Mouse (Mus musculus) layer of hippocampus, postnatal 25 days (tissue): ENCODE measurements around the gene Gmds. TPM values are rescaled to one million over a fixed set of nuclear protein-coding genes. Genes with fewer than 3 reads are reported as not detected.
A peak's percentile ranks its signal among the peaks of the same experiment; 100 is the strongest.

Experiments
- DNase-seq, 2 experiments: peaks; one replicate each; pipeline ENCODE4 v3.0.0; 2022; ENCODE audit warnings: mixed read lengths in 2 of 2, low spot score in 1 of 2; ENCODE audit errors: extremely low spot score in 1 of 2
- total RNA-seq, 2 experiments: library from RNA; stranded (reverse); gene quantifications; 2 replicates each; pipeline ENCODE4 v1.2.3; 2021

The Gmds gene
- total RNA-seq: 10 to 100 TPM; 12.7 to 16.5 TPM

GRCm38 (mm10) chr13:32338513-32339365, at the start of gene Gmds:
Gene Gmds, minus strand, starts transcription at chr13:32338740.
- DNase-seq: peak; percentile 79 to 82

DNA sequence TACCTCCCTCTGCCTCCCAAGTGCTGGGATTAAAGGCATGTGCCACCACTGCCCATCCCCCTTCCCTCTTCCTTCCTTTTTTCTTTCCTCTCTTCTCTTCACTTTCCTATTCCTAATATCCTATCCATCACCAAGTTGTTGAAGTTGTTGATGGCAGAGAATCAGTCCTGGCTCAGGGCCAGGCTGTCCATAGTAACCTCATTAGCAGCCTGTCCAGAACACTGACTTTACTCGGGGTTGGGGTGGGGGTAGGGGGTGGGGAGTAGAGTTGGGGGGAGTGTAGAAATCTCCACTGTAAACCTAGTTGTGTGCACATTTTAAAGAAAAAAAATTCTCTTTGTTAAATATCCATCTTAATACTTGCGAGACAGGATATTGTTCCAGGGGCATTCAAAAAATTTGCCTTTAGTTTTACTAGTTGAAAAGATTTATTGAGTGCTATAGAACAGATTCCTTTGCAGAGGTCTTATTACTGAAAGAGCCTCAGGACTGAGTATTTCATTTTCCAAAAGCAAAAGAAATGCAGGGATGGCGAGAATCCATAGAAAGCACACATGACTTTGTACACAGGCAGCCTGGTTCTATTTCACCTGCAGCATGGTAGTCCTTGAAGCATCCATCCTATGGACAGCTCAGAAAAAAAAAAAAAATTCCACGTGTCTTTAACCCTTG, 47.0 kb upstream of the Gmds start:
- no peak for DNase-seq

- no peak for DNase-seq
Measured at GRCm38 (mm10) chr13:32382227-32383010, 43.9 kb upstream of the Gmds start.

- DNase-seq: no peak
Measured at GRCm38 (mm10) chr13:32378634-32379033, 40.1 kb upstream of the Gmds start.

GRCm38 (mm10) chr13:32372531-32372883, 34.0 kb upstream of the Gmds start:
- no peak for DNase-seq

DNA sequence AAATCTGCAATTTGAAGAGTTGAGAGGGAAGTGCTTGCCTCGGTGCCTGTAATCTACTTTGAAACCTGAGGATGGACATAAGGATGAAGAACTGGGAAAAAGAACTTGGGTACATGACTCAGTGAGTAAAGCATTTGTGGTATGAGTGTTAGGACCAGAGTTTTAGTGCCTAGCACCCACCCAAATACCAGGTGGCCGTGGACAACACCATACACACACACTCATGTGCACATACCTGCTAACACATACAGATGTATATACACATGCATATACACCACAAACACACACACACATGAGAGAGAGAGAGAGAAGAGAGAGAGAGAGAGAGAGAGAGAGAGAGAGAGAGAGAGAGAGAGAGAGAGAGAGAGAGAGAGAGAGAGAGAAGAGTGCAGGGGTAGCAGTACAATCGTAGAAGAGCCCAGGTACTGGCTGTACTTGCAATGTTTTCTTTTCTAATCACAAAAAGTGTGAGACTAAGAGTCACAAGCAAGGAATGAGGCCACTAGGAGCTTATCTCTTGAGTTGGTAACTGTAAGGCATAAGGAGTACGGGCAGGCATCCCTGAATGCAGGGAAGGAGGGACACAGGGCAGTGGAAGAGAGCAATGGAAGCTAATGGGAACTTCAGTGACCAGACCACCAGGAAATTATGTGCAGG, 33.5 kb upstream of the Gmds start:
- DNase-seq: no peak

DNA sequence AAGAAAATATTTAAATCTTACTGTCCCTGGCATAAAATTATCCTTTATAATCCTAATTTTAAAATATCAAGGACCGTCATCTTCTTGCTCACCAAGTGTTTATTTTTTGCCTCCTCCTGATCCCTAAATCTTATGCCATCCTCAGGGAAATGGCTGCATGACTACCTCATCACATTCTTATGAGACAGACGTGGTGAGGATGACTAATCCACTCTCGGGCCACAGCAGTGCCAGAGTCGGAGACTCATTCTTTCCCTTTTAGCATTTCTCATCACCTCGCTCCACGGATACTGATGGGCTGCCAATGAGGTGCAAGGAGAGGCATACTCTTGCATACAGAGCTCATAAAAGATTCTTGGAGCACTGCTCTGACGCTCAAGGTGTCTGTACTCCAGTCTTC, 32.2 kb upstream of the Gmds start:
- no peak for DNase-seq

- no peak for DNase-seq
Measured at GRCm38 (mm10) chr13:32370135-32370534, 31.6 kb upstream of the Gmds start.

- no peak for DNase-seq
Measured at GRCm38 (mm10) chr13:32337735-32338512, 616 bp downstream of the Gmds start.

- DNase-seq: no peak
Measured at GRCm38 (mm10) chr13:32318309-32318708, 20.2 kb downstream of the Gmds start.

DNA sequence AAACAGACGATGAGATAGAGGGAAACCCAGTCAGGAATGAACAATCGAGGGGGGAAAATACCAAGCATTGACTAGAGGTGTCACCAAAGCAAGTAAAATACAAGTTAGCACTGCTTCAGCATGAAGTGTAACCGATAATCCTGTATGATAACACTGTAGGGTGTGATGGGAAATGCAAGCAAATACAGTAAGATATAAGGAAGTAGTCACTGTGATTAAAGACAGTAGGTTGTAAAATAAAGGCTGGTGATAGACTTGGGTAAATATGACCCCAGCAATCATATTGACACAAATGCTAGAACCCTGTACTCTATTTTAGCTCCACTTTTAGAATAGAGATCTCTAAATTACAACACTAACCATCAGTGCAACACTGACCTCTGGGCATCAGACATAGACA, 21.2 kb downstream of the Gmds start:
- DNase-seq: no peak

- DNase-seq: peak in 1 of 2 experiments; percentile 26
Measured at GRCm38 (mm10) chr13:32312663-32313062, 25.9 kb downstream of the Gmds start.

DNA sequence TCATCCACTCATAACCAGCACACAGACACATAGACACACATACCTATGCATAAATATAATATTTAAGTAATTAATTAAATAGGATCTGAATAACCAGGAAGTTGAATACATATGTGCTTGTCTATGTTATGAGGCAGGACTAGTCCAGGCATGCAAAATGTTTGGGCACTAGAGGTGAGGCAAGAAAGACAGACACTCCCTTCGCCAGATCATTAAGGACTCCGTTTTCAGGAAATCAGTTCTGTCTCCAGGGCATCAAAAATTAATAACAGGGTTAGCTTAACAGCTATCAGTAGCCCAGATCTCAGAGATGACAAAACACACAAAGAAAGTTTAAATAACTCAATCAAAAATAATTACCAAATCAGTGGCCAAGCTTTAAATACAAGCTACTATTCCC, 27.1 kb downstream of the Gmds start:
- DNase-seq: no peak

- DNase-seq: no peak
Measured at GRCm38 (mm10) chr13:32298456-32298855, 40.1 kb downstream of the Gmds start.

DNA sequence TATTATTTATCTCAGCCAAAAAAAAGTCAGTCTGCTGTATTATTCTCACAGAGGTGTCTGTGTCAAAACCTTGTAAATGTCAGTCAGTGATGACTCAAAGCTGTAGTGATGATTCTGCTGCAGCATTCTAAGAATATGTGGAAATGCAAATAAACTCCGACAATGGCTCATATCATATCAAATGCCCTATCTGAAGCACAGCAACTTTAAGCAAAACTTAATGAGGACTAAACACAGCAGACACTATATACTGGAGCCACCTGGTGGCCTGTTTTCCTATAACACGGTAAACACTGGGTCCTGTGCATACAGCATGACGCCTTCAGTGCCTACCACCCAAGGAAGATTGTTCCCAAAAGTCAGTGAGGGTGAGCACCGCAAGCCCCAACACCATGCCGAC, 41.1 kb downstream of the Gmds start:
- peak in 1 of 2 experiments; percentile 40 for DNase-seq

DNA sequence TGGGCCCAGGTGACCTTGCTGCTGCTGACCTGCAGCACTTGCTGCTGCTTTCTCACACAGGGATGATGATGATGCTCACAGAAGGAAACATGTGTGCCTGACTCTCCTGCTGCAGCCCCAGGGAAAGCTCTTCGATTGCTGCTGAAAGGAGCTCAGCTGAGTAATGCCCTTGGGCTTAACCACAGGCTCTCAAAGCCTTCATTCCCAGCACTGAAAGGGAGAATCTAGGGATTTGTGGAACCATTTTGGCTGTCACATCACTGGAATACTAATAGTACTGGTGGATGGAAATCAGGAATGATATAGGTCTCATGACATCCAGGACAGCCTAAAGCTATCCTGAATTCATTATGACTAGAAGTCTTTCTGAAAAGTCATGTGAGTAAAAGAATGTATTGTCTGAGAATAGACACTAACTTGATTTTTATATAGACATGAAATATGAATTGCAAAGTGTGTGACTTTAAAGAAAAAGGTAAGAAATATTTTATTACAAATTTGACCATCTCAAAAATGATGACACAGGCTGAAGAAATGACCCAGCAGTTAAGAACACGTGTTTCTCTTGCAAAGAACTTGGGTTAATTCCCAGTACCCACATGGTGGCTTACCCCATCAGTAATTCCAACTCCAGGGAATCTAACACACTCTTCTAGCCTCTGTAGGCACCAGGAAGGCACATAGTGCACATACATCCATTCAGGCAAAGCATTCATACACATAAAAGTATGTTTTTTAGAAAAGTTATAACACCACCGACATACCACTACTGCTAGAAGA, 43.9 kb downstream of the Gmds start:
- DNase-seq: no peak

DNA sequence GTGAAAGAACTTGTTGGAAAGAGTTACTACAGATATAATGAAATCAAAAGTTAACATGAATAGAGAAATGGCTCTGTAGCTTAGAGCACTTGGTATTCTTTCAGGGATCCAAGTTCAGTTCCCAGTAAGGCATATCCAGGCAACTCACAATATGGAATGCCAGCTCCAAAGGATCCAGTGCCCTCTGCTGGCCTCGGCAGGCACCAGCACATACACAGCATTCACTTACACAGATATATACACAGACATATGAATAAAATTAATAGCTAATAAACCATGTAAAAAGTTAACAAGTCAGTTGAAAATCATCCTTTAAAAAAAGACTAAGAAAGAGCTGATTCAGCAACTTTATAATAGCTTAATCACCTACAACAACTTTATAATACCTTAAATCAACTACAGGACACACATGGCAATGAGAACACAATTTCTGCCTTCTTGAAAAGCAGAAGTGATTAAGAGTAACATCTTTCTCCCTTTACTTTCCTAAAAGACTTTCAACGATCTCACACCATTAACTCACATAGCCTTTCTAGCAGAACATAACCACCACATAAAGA, 65.5 kb downstream of the Gmds start:
- DNase-seq: no peak

GRCm38 (mm10) chr13:32269757-32270156, 68.8 kb downstream of the Gmds start:
- DNase-seq: no peak

- DNase-seq: no peak
Measured at GRCm38 (mm10) chr13:32269261-32269660, 69.3 kb downstream of the Gmds start.
